Mouse (Mus musculus): ENCODE data around the gene Tsc1. TPM values are rescaled to one million over a fixed set of nuclear protein-coding genes. Genes with fewer than 3 reads are reported as not detected.

Gene Tsc1
- total RNA-seq, 2 experiments from 2014 or later: 49.3 to 56.4 TPM

GRCm38 (mm10) chr2:28701646-28702262, 60.7 kb downstream of the Tsc1 start:
- no peak for DNase-seq (ENCODE audit: low spot score in 2 of 2)
- intact Hi-C loops (cut with DNase I): no loop called here

GRCm38 (mm10) chr2:28706106-28706636, 65.1 kb downstream of the Tsc1 start:
- no peak for DNase-seq (ENCODE audit: low spot score in 2 of 2)
- intact Hi-C loops (cut with DNase I): no loop called here

- intact Hi-C loops (cut with DNase I): no loop called here
- no peak for DNase-seq (ENCODE audit: low spot score in 2 of 2)
Observed at GRCm38 (mm10) chr2:28706787-28707186, 65.8 kb downstream of the Tsc1 start.

GRCm38 (mm10) chr2:28713036-28713435, 72.0 kb downstream of the Tsc1 start:
- intact Hi-C loops (cut with DNase I): no loop called here
- no peak for DNase-seq (ENCODE audit: low spot score in 2 of 2)

- no peak for DNase-seq (ENCODE audit: low spot score in 2 of 2)
- intact Hi-C loops (cut with DNase I): no loop called here
Observed at GRCm38 (mm10) chr2:28722419-28722818, 81.4 kb downstream of the Tsc1 start.

- no peak for DNase-seq (ENCODE audit: low spot score in 2 of 2)
- intact Hi-C loops (cut with DNase I): no loop called here
Observed at GRCm38 (mm10) chr2:28723912-28724311, 82.9 kb downstream of the Tsc1 start.

- intact Hi-C loops (cut with DNase I): no loop called here
- DNase-seq (ENCODE audit: low spot score in 2 of 2): no peak
Observed at GRCm38 (mm10) chr2:28727786-28728404, 86.9 kb downstream of the Tsc1 start.

GRCm38 (mm10) chr2:28730676-28731075, 89.6 kb downstream of the Tsc1 start:
- intact Hi-C loops (cut with DNase I): no loop called here

GRCm38 (mm10) chr2:28737112-28737511, 96.1 kb downstream of the Tsc1 start:
- DNase-seq (ENCODE audit: low spot score in 2 of 2): no peak
- intact Hi-C loops (cut with DNase I): no loop called here

More at GRCm38 (mm10) chr2:28730676-28731075, 89.6 kb downstream of the Tsc1 start:
- no peak for DNase-seq (ENCODE audit: low spot score in 2 of 2)

GRCm38 (mm10) chr2:28740159-28740558, 99.1 kb downstream of the Tsc1 start:
- DNase-seq (ENCODE audit: low spot score in 2 of 2): no peak
- intact Hi-C loops (cut with DNase I): no loop called here

Small RNA genes within 50 kb of the gene (microRNA-seq; reads per million reads assigned to microRNA genes)
- 0 reads per million in 2 experiments for gene Gm22824
- gene Mir3088: 1.2 to 2.7 reads per million in 2 experiments

Other genes starting within 250 kb of the Tsc1 start
- gene Ppp1r26, start 194.4 kb upstream of the Tsc1 start, total RNA-seq (2021): 10 to 100 TPM; 23.5 to 29.0 TPM
- 1 to 10 TPM; 3.2 to 5.4 TPM for gene 1700007K13Rik, start 174.9 kb upstream of the Tsc1 start, total RNA-seq (2021)
- 10 to 100 TPM; 39.1 to 41.1 TPM for gene Mrps2, start 173.2 kb upstream of the Tsc1 start, total RNA-seq (2021)
- 1 to 10 TPM; 2.5 to 2.7 TPM for gene Gbgt1, start 144.3 kb upstream of the Tsc1 start, total RNA-seq (2021)
- 1 to 10 TPM; 1.1 to 1.2 TPM for gene Gm10134, start 135.1 kb upstream of the Tsc1 start, total RNA-seq (2021)
- gene Ralgds, start 128.1 kb upstream of the Tsc1 start, total RNA-seq (2021): 10 to 100 TPM; 86.4 to 92.7 TPM
- gene Cel, start 77.8 kb upstream of the Tsc1 start, total RNA-seq (2021): not detected
- gene Gtf3c5, start 57.5 kb upstream of the Tsc1 start, total RNA-seq (2021): 10 to 100 TPM; 16.5 to 17.8 TPM
- not detected for gene Gfi1b, start 19.2 kb upstream of the Tsc1 start, total RNA-seq (2021)
- not detected for gene Spaca9, start 58.5 kb downstream of the Tsc1 start, total RNA-seq (2021)
- 1 to 10 TPM in 1 of 2 experiments, under 1 TPM in 1; 0.89 to 1.7 TPM for gene Ak8, start 58.9 kb downstream of the Tsc1 start, total RNA-seq (2021)
- 10 to 100 TPM; 34.5 to 39.2 TPM for gene Gtf3c4, start 199.1 kb downstream of the Tsc1 start, total RNA-seq (2021)
- 1 to 10 TPM; 5.9 to 8.1 TPM for gene Ddx31, start 199.2 kb downstream of the Tsc1 start, total RNA-seq (2021)

Data from left cerebral cortex, postnatal 25 days (tissue).